Mouse (Mus musculus) T-helper 1 cell (primary cell): ENCODE data around the gene Il9.

ENCODE experiments used
- in situ Hi-C: fragments of 300-600 bp; cut with MboI, MseI; formaldehyde crosslinking; loops from one replicate; pipeline ENCODE4 v1.15.1; 2025; ENCODE audit warnings: high pct_unique_total_duplicates

The Il9 gene

DNA sequence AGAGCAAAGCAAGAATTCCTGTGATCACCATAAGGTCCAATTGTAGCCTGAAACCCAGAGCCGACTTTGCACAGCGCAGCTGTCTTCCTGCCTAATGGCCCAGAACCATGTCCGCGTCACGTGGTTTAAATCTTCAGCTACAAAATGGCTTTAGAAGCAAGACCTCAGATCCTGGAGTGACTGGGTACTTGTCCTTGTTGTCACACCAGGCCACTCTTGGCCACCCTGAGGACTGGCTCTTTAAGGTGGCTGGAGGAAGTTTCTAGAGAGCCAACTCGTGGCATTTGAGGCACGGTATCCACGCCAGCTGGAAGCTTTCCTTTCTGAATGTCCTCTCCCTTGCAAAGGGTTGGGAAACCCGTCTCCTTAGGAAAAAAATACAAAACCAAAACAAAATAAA, 10.1 kb downstream of the Il9 start:
- in situ Hi-C loops = loop anchor here (5.0 to 25.0 kb wide), 2 partner anchors 275 to 790 kb away; no protein-coding TSS in a partner anchor

DNA sequence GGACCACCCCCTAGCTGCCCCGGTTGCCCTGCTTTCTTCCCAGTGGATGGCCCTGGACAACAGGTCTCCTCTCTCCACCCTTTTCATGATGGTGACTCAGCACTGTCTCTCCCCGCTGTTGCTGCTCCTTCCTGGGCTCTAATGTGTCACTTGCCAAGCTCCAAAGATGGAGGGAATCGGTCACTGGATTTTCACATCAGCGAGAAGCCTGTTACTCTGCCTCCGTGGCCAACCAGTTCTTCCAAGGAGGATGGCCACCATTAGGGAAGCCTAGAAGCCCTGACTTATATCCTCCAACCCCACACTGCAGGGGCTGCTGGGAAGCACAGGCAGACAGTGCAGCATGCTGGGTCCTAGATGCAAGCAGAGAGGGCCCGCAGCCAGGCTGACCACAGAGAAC, 10.8 kb downstream of the Il9 start:
- in situ Hi-C loops = loop anchor here (5.0 to 25.0 kb wide), 2 partner anchors 276 to 791 kb away; no protein-coding TSS in a partner anchor

GRCm38 (mm10) chr13:56468536-56468935, 13.5 kb downstream of the Il9 start:
- in situ Hi-C loops = loop anchor here (25.0 kb wide), 1 partner anchor 794 kb away; no protein-coding TSS in a partner anchor

DNA sequence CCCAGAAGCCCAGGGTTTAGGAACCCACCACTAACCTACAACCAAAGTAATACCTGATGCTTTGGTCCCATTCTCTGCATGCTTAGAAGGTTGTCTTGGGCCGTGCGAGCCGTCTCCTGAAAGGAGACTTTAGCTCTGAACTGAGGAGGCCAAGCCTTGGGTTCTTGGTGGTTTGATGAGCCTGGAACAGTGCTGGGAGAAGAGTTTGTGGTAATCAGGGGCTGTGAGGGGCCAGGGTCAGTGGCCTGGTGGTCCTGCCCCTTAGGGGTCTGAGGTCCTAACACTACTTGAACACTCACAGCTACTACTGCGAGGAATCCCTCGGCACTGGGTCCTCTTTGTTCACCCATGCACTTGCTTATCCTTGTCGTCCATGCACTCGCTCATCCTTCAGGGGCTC, 14.3 kb downstream of the Il9 start:
- in situ Hi-C loops = loop anchor here (25.0 kb wide), 1 partner anchor 795 kb away; no protein-coding TSS in a partner anchor

DNA sequence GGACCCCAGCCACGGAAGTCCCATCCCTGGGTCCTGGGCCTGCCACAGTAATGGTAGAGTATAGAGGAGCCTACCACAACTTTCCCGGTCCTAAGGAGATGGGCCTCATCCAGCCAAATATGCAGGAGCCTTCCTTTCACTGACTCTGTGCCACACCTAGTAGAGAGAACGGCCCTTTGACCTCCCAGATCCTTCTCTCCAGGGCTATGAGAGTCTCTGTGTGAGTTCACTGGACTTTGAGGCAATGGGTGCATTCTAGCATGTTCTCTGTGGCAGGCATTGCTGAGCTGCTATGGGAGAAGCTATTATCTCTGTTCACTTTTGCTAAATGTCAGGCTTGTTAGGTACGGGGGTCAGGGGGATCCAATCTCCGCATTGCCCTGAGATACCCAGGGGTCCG, 18.3 kb downstream of the Il9 start:
- in situ Hi-C loops = loop anchor here (25.0 kb wide), 1 partner anchor 799 kb away; no protein-coding TSS in a partner anchor

- in situ Hi-C loops = loop anchor here (25.0 kb wide), 1 partner anchor 799 kb away; no protein-coding TSS in a partner anchor
Measured at GRCm38 (mm10) chr13:56463261-56463660, 18.8 kb downstream of the Il9 start.

DNA sequence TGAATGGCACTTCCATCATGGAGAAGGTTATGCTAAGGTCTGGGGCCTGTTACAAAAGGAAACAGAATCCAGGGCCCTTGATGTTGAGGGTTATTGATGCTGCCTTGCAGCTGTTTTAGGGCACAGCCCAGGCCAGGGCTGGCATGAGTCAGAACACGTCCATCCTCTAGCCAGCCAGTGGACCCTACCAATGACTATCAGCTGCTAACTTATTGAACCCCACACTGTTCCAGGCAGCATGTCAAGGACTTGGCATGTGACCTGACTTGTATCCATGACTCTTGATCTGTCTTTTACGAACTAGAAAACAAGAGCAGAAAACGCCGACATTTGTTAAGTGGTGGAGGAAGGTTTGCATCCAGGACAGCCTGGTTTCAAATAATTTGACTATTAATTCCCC, 19.3 kb downstream of the Il9 start:
- in situ Hi-C loops = loop anchor here (25.0 kb wide), 1 partner anchor 800 kb away; no protein-coding TSS in a partner anchor

- in situ Hi-C loops = loop anchor here (25.0 kb wide), 1 partner anchor 801 kb away; no protein-coding TSS in a partner anchor
Measured at GRCm38 (mm10) chr13:56461460-56461859, 20.6 kb downstream of the Il9 start.

GRCm38 (mm10) chr13:56458001-56458400, 24.0 kb downstream of the Il9 start:
- in situ Hi-C loops = loop anchor here (25.0 kb wide), 1 partner anchor 804 kb away; no protein-coding TSS in a partner anchor

DNA sequence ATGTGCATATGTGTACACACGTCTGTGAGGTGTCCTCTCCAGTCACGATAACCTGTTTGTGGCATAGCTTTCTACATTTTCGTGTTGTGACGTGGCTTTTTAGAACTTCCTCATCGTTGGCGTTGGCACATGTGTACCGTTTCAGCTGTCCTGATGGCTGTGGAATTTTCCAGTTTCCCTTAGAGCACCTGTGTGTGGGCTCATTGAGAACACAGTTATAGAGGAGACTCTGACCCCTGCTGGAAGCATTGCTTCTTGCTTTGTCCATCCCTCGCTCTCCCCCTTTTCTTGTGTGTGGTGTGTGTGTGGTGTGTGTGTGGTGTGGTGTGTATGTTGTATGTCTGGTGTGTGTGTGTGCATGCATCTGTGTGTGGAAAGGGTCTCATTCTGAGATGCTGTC, 32.0 kb downstream of the Il9 start:
- in situ Hi-C loops = loop anchor here (25.0 kb wide), 1 partner anchor 812 kb away; no protein-coding TSS in a partner anchor

DNA sequence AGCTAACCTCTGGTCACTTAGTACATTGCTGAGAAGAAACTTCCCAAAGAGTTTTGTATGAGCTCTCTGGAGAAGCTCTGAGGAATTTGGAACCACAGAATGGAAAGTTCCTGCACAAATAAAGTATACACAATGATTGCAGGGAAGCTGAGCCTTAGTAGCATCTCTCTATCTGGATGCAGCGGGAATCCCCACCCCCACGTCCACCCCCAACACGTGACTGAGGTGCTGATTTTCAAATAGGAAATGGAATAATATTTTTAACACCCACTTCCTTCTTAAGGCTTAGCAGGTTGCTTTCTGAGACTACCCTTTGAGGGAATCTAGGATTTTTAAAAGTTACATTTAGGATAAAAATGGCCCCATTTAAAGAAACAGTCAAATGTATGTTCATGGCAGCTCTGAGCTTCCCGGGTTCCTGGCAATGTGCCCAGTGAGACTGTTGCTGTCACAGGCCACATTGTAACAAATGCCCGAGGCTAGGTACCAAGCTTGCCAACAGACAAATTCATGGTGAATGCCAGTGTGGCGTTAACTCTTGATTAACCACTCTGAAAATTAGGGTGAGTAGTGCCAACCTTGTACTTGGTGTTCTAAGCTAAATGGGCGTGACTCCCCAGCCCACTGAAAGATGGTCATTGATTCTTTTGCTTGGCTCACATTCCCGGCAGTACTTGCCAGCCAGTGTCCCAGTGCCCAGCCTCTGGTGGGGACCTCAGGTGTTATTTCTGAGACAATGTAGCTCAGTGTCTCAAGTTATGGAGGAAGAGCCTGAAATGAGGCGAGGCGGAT, 32.6 kb downstream of the Il9 start:
- in situ Hi-C loops = loop anchor here (25.0 kb wide), 2 partner anchors 162 to 813 kb away; partner anchors contain the start of gene Cxcl14

DNA sequence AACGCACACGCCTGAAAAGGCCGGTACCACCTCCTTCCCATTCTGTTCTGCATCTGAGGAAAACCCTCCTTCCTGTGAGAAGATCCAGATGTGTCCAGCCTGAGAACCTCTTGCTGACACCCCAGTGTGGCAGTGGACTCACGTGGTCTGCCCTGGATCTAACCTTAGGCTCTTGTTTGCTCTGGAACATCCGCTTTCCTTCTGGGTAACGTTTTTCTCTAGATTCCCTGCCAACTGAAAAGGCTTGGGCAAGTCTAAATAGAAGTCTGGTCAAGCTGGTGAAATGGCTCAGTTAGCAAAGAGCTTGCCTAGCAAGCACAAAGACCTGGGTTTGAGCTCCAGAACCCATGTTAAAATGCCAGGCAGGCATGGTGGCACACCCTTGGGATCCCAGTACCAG, 37.0 kb downstream of the Il9 start:
- in situ Hi-C loops = loop anchor here (25.0 kb wide), 1 partner anchor 158 kb away; the partner anchor contains the start of gene Cxcl14

GRCm38 (mm10) chr13:56444112-56444511, 37.9 kb downstream of the Il9 start:
- in situ Hi-C loops = loop anchor here (25.0 kb wide), 1 partner anchor 157 kb away; the partner anchor contains the start of gene Cxcl14

DNA sequence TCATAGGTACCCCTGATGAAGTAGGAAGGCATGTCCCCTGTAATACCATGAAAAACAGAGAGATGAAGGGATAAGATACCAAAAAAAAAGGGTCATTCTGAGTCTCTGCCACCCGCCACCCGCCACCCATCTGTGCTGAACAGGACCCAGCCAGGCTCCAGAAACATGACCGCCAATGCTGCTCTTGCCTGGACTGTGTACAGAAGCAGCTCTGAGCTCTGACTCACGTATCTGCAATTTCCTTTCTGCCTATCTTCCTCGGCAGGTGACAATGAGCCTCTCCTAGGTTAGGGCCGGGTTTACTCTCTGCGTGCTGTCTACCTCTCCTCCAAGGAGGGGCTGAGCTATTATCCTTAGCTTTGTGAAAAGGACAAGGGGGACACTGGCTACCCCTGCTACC, 38.6 kb downstream of the Il9 start:
- in situ Hi-C loops = loop anchor here (25.0 kb wide), 1 partner anchor 156 kb away; the partner anchor contains the start of gene Cxcl14

- in situ Hi-C loops = loop anchor here (25.0 kb wide), 1 partner anchor 151 kb away; the partner anchor contains the start of gene Cxcl14
Measured at GRCm38 (mm10) chr13:56438211-56439075, 43.6 kb downstream of the Il9 start, which contains the start of gene Slc25a48. Gene Slc25a48, plus strand, starts transcription at chr13:56438355.

DNA sequence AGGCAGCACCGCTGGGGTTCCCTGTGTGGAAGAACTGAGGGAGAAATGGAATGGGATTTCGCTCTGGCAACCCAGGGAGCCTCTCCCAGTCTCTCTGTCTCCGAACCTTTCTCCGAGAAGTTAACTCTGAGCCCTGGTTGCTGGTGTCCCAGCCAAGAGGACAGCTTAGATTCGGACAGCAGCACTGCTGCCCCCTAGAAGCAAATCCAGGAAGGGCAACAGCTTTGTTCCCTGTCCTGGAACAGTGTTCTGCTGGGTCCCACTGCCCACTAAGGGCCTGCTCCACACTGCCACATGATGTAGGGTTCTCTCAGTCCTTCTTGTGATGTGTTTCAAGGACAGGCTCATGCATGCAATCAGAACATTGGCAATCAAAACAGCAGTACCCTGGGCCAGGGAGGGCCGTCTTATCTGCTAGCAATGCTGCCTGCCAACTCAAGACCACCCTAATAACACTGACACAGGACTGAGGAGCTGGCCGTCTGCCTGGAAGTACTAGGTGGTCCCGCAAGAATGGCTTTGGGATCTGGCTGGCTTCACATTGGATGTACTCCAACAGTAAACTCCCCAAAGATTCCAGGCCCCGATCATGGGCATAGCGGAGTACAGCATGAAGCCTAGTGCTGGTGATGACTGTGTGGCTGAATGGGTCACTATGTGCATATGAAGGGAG, 46.3 kb downstream of the Il9 start:
- in situ Hi-C loops = loop anchor here (25.0 kb wide), 1 partner anchor 148 kb away; the partner anchor contains the start of gene Cxcl14

GRCm38 (mm10) chr13:56434311-56434751, 47.7 kb downstream of the Il9 start:
- in situ Hi-C loops = loop anchor here (25.0 kb wide), 1 partner anchor 147 kb away; the partner anchor contains the start of gene Cxcl14

DNA sequence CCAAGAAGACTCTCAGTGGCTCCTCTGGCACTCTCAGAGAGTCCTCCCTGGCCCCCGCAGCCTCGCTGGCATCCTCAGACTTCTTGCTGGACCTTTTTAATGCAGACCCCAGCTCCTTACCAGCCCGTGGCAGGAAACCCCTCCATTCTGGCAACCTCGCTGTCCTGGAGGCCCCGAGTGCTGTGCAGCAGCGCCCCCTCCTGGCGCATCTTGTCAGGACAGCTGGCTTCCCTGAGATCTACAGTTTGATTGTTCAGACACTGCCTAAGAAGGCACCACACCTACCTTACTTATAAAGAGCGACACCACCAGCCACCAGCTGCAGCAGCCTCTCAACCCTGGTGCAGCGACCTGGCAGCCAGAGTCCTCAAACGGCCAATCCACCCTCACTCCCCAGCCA, 48.6 kb downstream of the Il9 start:
- in situ Hi-C loops = loop anchor here (25.0 kb wide), 1 partner anchor 146 kb away; the partner anchor contains the start of gene Cxcl14

DNA sequence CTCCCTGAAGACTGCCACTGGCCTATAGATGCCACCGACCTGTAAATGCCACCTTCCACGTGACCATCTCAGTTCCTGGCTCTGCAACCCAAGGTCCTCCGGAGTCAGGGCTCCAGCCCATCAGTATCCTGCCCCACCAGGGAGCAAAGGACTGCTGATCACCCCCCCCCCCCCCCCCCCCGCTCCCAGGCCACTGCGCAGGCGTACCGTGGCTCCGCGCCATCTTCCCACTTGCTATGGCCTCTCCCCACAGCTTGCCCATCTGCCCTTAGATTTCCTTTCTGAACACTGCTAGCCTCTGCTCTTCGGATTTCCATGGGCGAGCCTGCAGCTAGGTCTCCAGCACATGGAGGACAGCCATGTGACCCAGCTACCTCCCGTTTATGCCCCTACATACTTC, 49.5 kb downstream of the Il9 start:
- in situ Hi-C loops = loop anchor here (25.0 kb wide), 1 partner anchor 145 kb away; the partner anchor contains the start of gene Cxcl14
